Mouse (Mus musculus) hindbrain, embryonic 10.5 days (tissue): ENCODE results near the gene Capn12. TPM values are rescaled to one million over a fixed set of nuclear protein-coding genes. Genes with fewer than 3 reads are reported as not detected.

Source experiments
- DNase-seq: peaks from one replicate; pipeline ENCODE4 v3.0.0-alpha.2; 2017; ENCODE audit warnings: low spot score
- H3K27ac ChIP-seq: fragments of 300-500 bp; sonication (generic); 2 replicates; pipeline ENCODE4 v1.5.1; 2016; ENCODE audit warnings: mild to moderate bottlenecking, moderate library complexity
- H3K27me3 ChIP-seq: fragments of 300-500 bp; sonication (generic); 2 replicates; pipeline ENCODE4 v1.6.1; 2016; ENCODE audit warnings: mild to moderate bottlenecking; ENCODE audit not compliant: poor library complexity, insufficient read depth, severe bottlenecking
- H3K36me3 ChIP-seq: fragments of 300-500 bp; sonication (generic); 2 replicates; pipeline ENCODE4 v1.6.1; 2016; ENCODE audit warnings: mild to moderate bottlenecking, moderate library complexity
- H3K4me1 ChIP-seq: fragments of 300-500 bp; sonication (generic); replicated peaks from 2 replicates; pipeline ENCODE4 v1.6.1; 2016; ENCODE audit warnings: mild to moderate bottlenecking
- H3K4me3 ChIP-seq: fragments of 300-500 bp; sonication (generic); 2 replicates; pipeline ENCODE4 v1.5.1; 2016; ENCODE audit warnings: mild to moderate bottlenecking, moderate library complexity
- H3K9me3 ChIP-seq: fragments of 300-500 bp; sonication (generic); 2 replicates; pipeline ENCODE4 v1.6.1; 2016; ENCODE audit warnings: mild to moderate bottlenecking, moderate library complexity
- WGBS: fragments of 180-500 bp; shearing (Covaris S2); methylation state at CpG from one replicate; pipeline ENCODE4 v1.1.7; 2016; 5-methylcytosine and 5-hydroxymethylcytosine counted together
- polyA plus RNA-seq: library from polyadenylated mRNA; unstranded; fragments of >200 nt; fragmentation: Nextera tagmentation; extraction: Ambion mirVana; gene quantifications from 2 replicates; pipeline ENCODE4 v1.2.1, GENCODE M21; 2016

The Capn12 gene
- polyA plus RNA-seq, 1 experiment from 2014 or later: not detected

GRCm38 (mm10) chr7:28911632-28912031 lies 30.4 kb downstream of the Capn12 start:
- H3K4me3 ChIP-seq: no peak overlapping the region
- peaks cover 12% of the 10 kb centered on the region; the same call in 1 of the 2 replicates for H3K4me1 ChIP-seq
- peaks cover 100% of the 10 kb centered on the region for H3K36me3 ChIP-seq
- 79% methylated on average over 4 of the region's 4 CpGs for WGBS
- DNase-seq: no peak
- H3K27ac ChIP-seq: 0 out of 2 replicates have a peak overlapping the region, but pooled peaks have one; percentile 37
- no peaks in the 10 kb centered on the region for H3K9me3 ChIP-seq
- H3K27me3 ChIP-seq: no peaks in the 10 kb centered on the region

- Histone ChIP-seq H3K27ac (0 out of 2 replicates have a peak overlapping the region, but pooled peaks have one; percentile 45), H3K4me3 (no peak overlapping the region), H3K27me3 (no peaks in the 10 kb centered on the region), H3K4me1 (peaks cover 14% of the 10 kb centered on the region), H3K36me3 (peaks cover 100% of the 10 kb centered on the region), H3K9me3 (no peaks in the 10 kb centered on the region)
- WGBS: 67% methylated on average over 11 of the region's 11 CpGs
- DNase-seq: no peak
Observed at GRCm38 (mm10) chr7:28913171-28913570, 31.9 kb downstream of the Capn12 start.

- Histone ChIP-seq H3K4me3 (no peak overlapping the region), H3K4me1 (peaks cover 43% of the 10 kb centered on the region), H3K27me3 (no peaks in the 10 kb centered on the region), H3K27ac (no peak overlapping the region), H3K9me3 (no peaks in the 10 kb centered on the region), H3K36me3 (peaks cover 94% of the 10 kb centered on the region)
- DNase-seq: no peak
Observed at GRCm38 (mm10) chr7:28916491-28916890, 35.3 kb downstream of the Capn12 start.

GRCm38 (mm10) chr7:28917503-28918426 lies 36.5 kb downstream of the Capn12 start:
- Histone ChIP-seq H3K9me3 (no peaks in the 10 kb centered on the region), H3K4me3 (no peak overlapping the region), H3K27ac (peak overlapping the region; percentile 23; the same call in 1 of the 2 replicates), H3K36me3 (peaks cover 92% of the 10 kb centered on the region), H3K27me3 (no peaks in the 10 kb centered on the region), H3K4me1 (peaks cover 46% of the 10 kb centered on the region)
- DNase-seq: no peak
- whole genome bisulfite sequencing: 83% methylated on average over 10 of the region's 10 CpGs

GRCm38 (mm10) chr7:28918540-28918939 lies 37.3 kb downstream of the Capn12 start:
- WGBS: 76% methylated on average over 8 of the region's 8 CpGs
- no peaks in the 10 kb centered on the region for H3K27me3 ChIP-seq
- peaks cover 84% of the 10 kb centered on the region for H3K36me3 ChIP-seq
- no peak overlapping the region for H3K4me3 ChIP-seq
- no peaks in the 10 kb centered on the region for H3K9me3 ChIP-seq
- H3K4me1 ChIP-seq: peaks cover 51% of the 10 kb centered on the region
- peak overlapping the region; percentile 23; the same call in 1 of the 2 replicates for H3K27ac ChIP-seq
- DNase-seq: no peak

- no peaks in the 10 kb centered on the region for H3K9me3 ChIP-seq
- WGBS: 53% methylated on average over 6 of the region's 6 CpGs
- no peak overlapping the region for H3K4me3 ChIP-seq
- H3K27ac ChIP-seq: peak overlapping the region; percentile 60
- peak; percentile 36 for DNase-seq
- H3K36me3 ChIP-seq: peaks cover 72% of the 10 kb centered on the region
- no peaks in the 10 kb centered on the region for H3K27me3 ChIP-seq
- H3K4me1 ChIP-seq: peaks cover 63% of the 10 kb centered on the region
Observed at GRCm38 (mm10) chr7:28919815-28920214, 38.6 kb downstream of the Capn12 start.

GRCm38 (mm10) chr7:28921178-28921577 lies 40.0 kb downstream of the Capn12 start:
- no peak overlapping the region for H3K27ac ChIP-seq
- no peak overlapping the region for H3K4me3 ChIP-seq
- H3K27me3 ChIP-seq: no peaks in the 10 kb centered on the region
- DNase-seq: no peak
- peaks cover 77% of the 10 kb centered on the region for H3K4me1 ChIP-seq
- no peaks in the 10 kb centered on the region for H3K9me3 ChIP-seq
- peaks cover 61% of the 10 kb centered on the region for H3K36me3 ChIP-seq
- 92% methylated on average over 3 of the region's 3 CpGs for WGBS

GRCm38 (mm10) chr7:28921722-28922465 lies 40.7 kb downstream of the Capn12 start:
- Histone ChIP-seq H3K36me3 (peaks cover 54% of the 10 kb centered on the region), H3K27ac (0 out of 2 replicates have a peak overlapping the region, but pooled peaks have one; percentile 83), H3K4me3 (no peak overlapping the region), H3K9me3 (no peaks in the 10 kb centered on the region), H3K4me1 (peaks cover 79% of the 10 kb centered on the region), H3K27me3 (no peaks in the 10 kb centered on the region)
- no peak for DNase-seq
- WGBS: 91% methylated on average over 8 of the region's 8 CpGs

- H3K27me3 ChIP-seq: no peaks in the 10 kb centered on the region
- H3K9me3 ChIP-seq: no peaks in the 10 kb centered on the region
- no peak for DNase-seq
- no peak overlapping the region for H3K4me3 ChIP-seq
- peaks cover 47% of the 10 kb centered on the region for H3K36me3 ChIP-seq
- H3K4me1 ChIP-seq: peaks cover 79% of the 10 kb centered on the region
- WGBS: 76% methylated on average over 4 of the region's 4 CpGs
- H3K27ac ChIP-seq: peak overlapping the region; percentile 83; the same call in 1 of the 2 replicates
Observed at GRCm38 (mm10) chr7:28922606-28923005, 41.4 kb downstream of the Capn12 start.

GRCm38 (mm10) chr7:28923865-28924291 lies 42.7 kb downstream of the Capn12 start:
- Histone ChIP-seq H3K27ac (peak overlapping the region; percentile 83), H3K36me3 (peaks cover 34% of the 10 kb centered on the region), H3K27me3 (no peaks in the 10 kb centered on the region), H3K4me1 (peaks cover 76% of the 10 kb centered on the region), H3K9me3 (no peaks in the 10 kb centered on the region), H3K4me3 (0 out of 2 replicates have a peak overlapping the region, but pooled peaks have one; percentile 7)
- 22% methylated on average over 4 of the region's 4 CpGs for WGBS
- no peak for DNase-seq

- WGBS: 85% methylated on average over 3 of the region's 3 CpGs
- H3K27me3 ChIP-seq: no peaks in the 10 kb centered on the region
- no peak overlapping the region for H3K4me3 ChIP-seq
Observed at GRCm38 (mm10) chr7:28924802-28925201, 43.6 kb downstream of the Capn12 start.

GRCm38 (mm10) chr7:28925317-28925716 lies 44.1 kb downstream of the Capn12 start:
- Histone ChIP-seq H3K4me1 (peaks cover 75% of the 10 kb centered on the region), H3K36me3 (peaks cover 29% of the 10 kb centered on the region), H3K27ac (peak overlapping the region; percentile 83), H3K27me3 (no peaks in the 10 kb centered on the region), H3K4me3 (no peak overlapping the region), H3K9me3 (no peaks in the 10 kb centered on the region)
- WGBS: 60% methylated on average over 9 of the region's 9 CpGs
- no peak for DNase-seq

More at GRCm38 (mm10) chr7:28924802-28925201, 43.6 kb downstream of the Capn12 start:
- Histone ChIP-seq H3K36me3 (peaks cover 32% of the 10 kb centered on the region), H3K4me1 (peaks cover 75% of the 10 kb centered on the region), H3K9me3 (no peaks in the 10 kb centered on the region), H3K27ac (peak overlapping the region; percentile 83)
- no peak for DNase-seq
